Mouse (Mus musculus) testis, adult 2 months (tissue): ENCODE measurements around the gene Gtpbp8.

Experiments used
- CTCF ChIP-seq: fragments of 200-500 bp; IDR thresholded peaks from 2 replicates; pipeline ENCODE4 v1.5.1; 2012; ENCODE audit warnings: low read depth, mild to moderate bottlenecking, inconsistent platforms, low read length, moderate library complexity; ENCODE audit not compliant: control insufficient read depth, insufficient read depth, insufficient replicate concordance
- POLR2A ChIP-seq: fragments of 200-500 bp; IDR thresholded peaks from 2 replicates; pipeline ENCODE4 v1.6.1; 2012; ENCODE audit warnings: low read depth, mild to moderate bottlenecking, inconsistent platforms, low read length, moderate library complexity; ENCODE audit not compliant: control insufficient read depth

DNA sequence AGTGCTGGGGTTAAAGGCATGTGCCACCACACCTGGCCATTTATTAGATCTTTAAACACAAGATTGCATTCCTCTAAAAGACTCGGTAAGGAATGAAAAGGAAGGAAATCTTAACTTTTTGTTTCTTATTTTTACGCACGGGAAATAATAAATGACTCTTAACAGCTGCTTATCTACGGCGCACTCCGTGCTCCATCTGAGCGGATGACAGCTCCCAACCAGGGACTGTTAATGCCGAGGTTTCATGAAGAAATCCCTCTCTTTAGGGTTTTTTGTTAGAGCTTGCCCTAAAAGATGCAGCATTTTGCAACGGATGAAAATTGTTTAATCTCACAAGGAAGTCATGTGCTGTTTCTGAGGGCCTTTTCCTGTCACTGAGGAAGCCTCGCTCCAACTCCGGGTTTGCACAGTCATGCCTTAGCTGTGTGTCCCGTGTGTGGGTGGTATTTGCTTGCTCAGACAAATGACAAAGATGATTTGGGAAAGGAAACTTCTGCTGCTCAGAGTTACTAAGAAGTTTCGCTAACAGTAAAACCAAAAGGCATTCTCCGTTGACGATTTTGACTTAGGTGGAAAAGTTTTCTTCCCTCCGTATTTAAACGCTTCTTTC, 32.5 kb upstream of the Gtpbp8 start:
- TF ChIP-seq POLR2A (no peak), CTCF (no peak)
